Mouse (Mus musculus) intestine, embryonic 16.5 days (tissue): ENCODE measurements around the gene Coil. TPM values are rescaled to one million over a fixed set of nuclear protein-coding genes. Genes with fewer than 3 reads are reported as not detected.
"Not testable (repeated sequence)": the region's sequence is repeated elsewhere in the genome, so short reads cannot be mapped to it uniquely, and the experiment has no call there.

Source experiments
- ATAC-seq: fragments of 200-750 bp; cut with Nextera tagmentation; 2 replicates; pipeline ENCODE4 v1.8.0; 2017; ENCODE audit warnings: moderate TSS enrichment, moderate library complexity
- H3K27ac ChIP-seq: fragments of 300-500 bp; sonication (generic); 2 replicates; pipeline ENCODE4 v1.5.1; 2014; ENCODE audit warnings: mild to moderate bottlenecking, low read length
- H3K27me3 ChIP-seq: fragments of 300-500 bp; sonication (generic); replicated peaks from 2 replicates; pipeline ENCODE4 v1.6.1; 2014; ENCODE audit warnings: low read length, control low read depth, mixed read lengths; ENCODE audit not compliant: control insufficient read depth, insufficient read depth
- H3K36me3 ChIP-seq: fragments of 300-500 bp; sonication (generic); 2 replicates; pipeline ENCODE4 v1.6.1; 2014; ENCODE audit warnings: low read length, control low read depth; ENCODE audit not compliant: control insufficient read depth, insufficient read depth
- H3K4me1 ChIP-seq: fragments of 300-500 bp; sonication (generic); 2 replicates; pipeline ENCODE4 v1.6.1; 2014; ENCODE audit warnings: low read length, control low read depth, mixed read lengths; ENCODE audit not compliant: control insufficient read depth, insufficient read depth
- H3K4me2 ChIP-seq: fragments of 300-500 bp; sonication (generic); 2 replicates; pipeline ENCODE4 v1.6.1; 2014; ENCODE audit warnings: low read depth, low read length, control low read depth
- H3K4me3 ChIP-seq: fragments of 300-500 bp; sonication (generic); 2 replicates; pipeline ENCODE4 v1.5.1; 2014; ENCODE audit warnings: mild to moderate bottlenecking, low read length
- H3K9ac ChIP-seq: fragments of 300-500 bp; sonication (generic); 2 replicates; pipeline ENCODE4 v1.6.1; 2014; ENCODE audit warnings: low read depth, low read length
- H3K9me3 ChIP-seq: fragments of 300-500 bp; sonication (generic); 2 replicates; pipeline ENCODE4 v1.6.1; 2016; ENCODE audit warnings: low read length, control low read depth; ENCODE audit not compliant: control insufficient read depth
- WGBS: fragments of 180-500 bp; shearing (Covaris S2); extraction: QIAGEN DNeasy Blood & Tissue Kit; methylation state at CpG from one replicate; pipeline ENCODE4 v1.1.7; 2014; 5-methylcytosine and 5-hydroxymethylcytosine counted together
- polyA plus RNA-seq: library from polyadenylated mRNA; unstranded; fragments of >200 nt; fragmentation: Nextera tagmentation; extraction: Ambion mirVana; gene quantifications from 2 replicates; pipeline ENCODE4 v1.2.1, GENCODE M21; 2015

Gene Coil
- polyA plus RNA-seq, 1 experiment from 2014 or later, result 10.1 TPM

GRCm38 (mm10) chr11:89038496-89038895 lies 68.4 kb downstream of the Coil start:
- Histone ChIP-seq H3K4me1 (no peaks in the 10 kb centered on the region), H3K27ac (no peak overlapping the region), H3K9me3 (no peaks in the 10 kb centered on the region), H3K9ac (no peak overlapping the region), H3K4me3 (no peak overlapping the region), H3K36me3 (no peaks in the 10 kb centered on the region), H3K27me3 (no peaks in the 10 kb centered on the region), H3K4me2 (no peak overlapping the region)
- WGBS, result 88% methylated on average over 6 of the region's 6 CpGs
- ATAC-seq, result no peak

DNA sequence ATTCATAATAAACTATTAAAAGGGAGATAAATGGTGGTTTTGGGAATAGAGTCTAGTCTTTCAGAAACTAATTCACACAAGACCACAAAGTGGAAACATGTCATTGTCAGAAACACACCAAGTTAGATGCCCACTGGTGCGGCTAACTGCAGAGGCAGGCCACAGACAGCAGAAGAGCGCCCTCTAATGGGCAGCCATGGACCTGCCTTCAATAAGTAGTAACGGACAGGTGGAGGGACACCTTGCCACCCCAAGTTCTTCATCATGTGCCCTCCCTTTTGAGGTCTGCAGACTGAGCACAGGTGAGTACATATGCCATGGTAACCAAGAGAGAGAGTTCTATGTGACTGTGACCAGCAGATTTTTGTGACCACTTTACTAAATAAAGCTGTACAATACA lies 69.3 kb downstream of the Coil start:
- H3K9me3 ChIP-seq, result no peaks in the 10 kb centered on the region
- H3K4me1 ChIP-seq, result no peaks in the 10 kb centered on the region
- H3K27me3 ChIP-seq, result no peaks in the 10 kb centered on the region
- WGBS, result 26% methylated on average over 3 of the region's 3 CpGs
- H3K4me3 ChIP-seq, result no peak overlapping the region
- H3K9ac ChIP-seq, result no peak overlapping the region
- no peak for ATAC-seq
- H3K36me3 ChIP-seq, result 0 out of 2 replicates have a peak, but pooled peaks cover under 1% of the 10 kb centered on the region
- no peak overlapping the region for H3K4me2 ChIP-seq
- no peak overlapping the region for H3K27ac ChIP-seq

DNA sequence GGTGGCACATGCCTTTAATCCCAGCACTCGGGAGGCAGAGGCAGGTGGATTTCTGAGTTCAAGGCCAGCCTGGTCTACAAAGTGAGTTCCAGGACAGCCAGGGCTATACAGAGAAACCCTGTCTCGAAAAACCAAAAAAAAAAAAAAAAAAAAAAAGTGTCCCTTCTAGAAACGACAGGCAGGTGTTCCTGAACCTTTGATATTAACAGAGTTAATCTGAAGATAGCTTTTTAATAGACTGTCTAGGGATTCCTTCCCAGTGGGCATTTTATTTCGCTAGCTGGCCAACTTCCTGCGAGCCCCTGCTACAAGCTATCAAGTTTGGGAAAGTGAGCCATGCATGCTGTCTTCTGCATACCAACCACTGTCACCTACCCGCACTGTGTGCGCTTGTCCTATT lies 71.0 kb downstream of the Coil start:
- H3K27ac ChIP-seq, H3K4me3 ChIP-seq, H3K9me3 ChIP-seq, H3K4me1 ChIP-seq, H3K9ac ChIP-seq, ATAC-seq, H3K4me2 ChIP-seq, H3K36me3 ChIP-seq, H3K27me3 ChIP-seq: not testable (repeated sequence)
- WGBS, result 89% methylated on average over 6 of the region's 7 CpGs

Other genes starting within 250 kb of the Coil start
- gene Akap1, start 105.7 kb upstream of the Coil start, polyA plus RNA-seq, result 27.5 and 28.7 TPM in 2 replicates
- 168 and 189 TPM in 2 replicates for gene Scpep1, start 14.8 kb upstream of the Coil start, polyA plus RNA-seq
- gene Elobl, start 3.3 kb upstream of the Coil start, polyA plus RNA-seq, result not detected in 2 replicates
- gene Trim25, start 29.1 kb downstream of the Coil start, polyA plus RNA-seq, result 27.5 and 27.6 TPM in 2 replicates
- gene Dgke, start 96.6 kb downstream of the Coil start, polyA plus RNA-seq, result 2.3 TPM in 2 replicates
- gene Gm525, start 103.6 kb downstream of the Coil start, polyA plus RNA-seq, result 1.5 TPM in 2 replicates